Mouse (Mus musculus) liver, embryonic 16.5 days (tissue): ENCODE data around the gene Dnah5. TPM values are rescaled to one million over a fixed set of nuclear protein-coding genes. Genes with fewer than 3 reads are reported as not detected.

Source experiments
- ATAC-seq: fragments of 200-750 bp; cut with Nextera tagmentation; 2 replicates; pipeline ENCODE4 v1.8.0; 2017; ENCODE audit warnings: low read depth, mild to moderate bottlenecking, moderate number of reproducible peaks, moderate library complexity
- H3K27ac ChIP-seq: fragments of 300-500 bp; sonication (generic); 2 replicates; pipeline ENCODE4 v1.5.1; 2014; ENCODE audit warnings: mild to moderate bottlenecking, low read length
- H3K27me3 ChIP-seq: fragments of 300-500 bp; sonication (generic); 2 replicates; pipeline ENCODE4 v1.6.1; 2014; ENCODE audit warnings: low read depth, low read length, mixed read lengths; ENCODE audit not compliant: control insufficient read depth, insufficient read depth
- H3K36me3 ChIP-seq: fragments of 300-500 bp; sonication (generic); 2 replicates; pipeline ENCODE4 v1.6.1; 2014; ENCODE audit warnings: mild to moderate bottlenecking; ENCODE audit not compliant: control insufficient read depth, insufficient read depth
- H3K4me1 ChIP-seq: fragments of 300-500 bp; sonication (generic); 2 replicates; pipeline ENCODE4 v1.6.1; 2014; ENCODE audit warnings: low read depth, low read length, mixed read lengths; ENCODE audit not compliant: control insufficient read depth
- H3K4me2 ChIP-seq: fragments of 300-500 bp; sonication (generic); 2 replicates; pipeline ENCODE4 v1.6.1; 2014; ENCODE audit warnings: low read depth, low read length, mixed read lengths
- H3K4me3 ChIP-seq: fragments of 300-500 bp; sonication (generic); 2 replicates; pipeline ENCODE4 v1.5.1; 2014; ENCODE audit warnings: low read depth, mild to moderate bottlenecking, low read length
- H3K9ac ChIP-seq: fragments of 300-500 bp; sonication (generic); 2 replicates; pipeline ENCODE4 v1.6.1; 2014; ENCODE audit warnings: low read depth, low read length
- H3K9me3 ChIP-seq: fragments of 300-500 bp; sonication (generic); replicated peaks from 2 replicates; pipeline ENCODE4 v1.6.1; 2016; ENCODE audit warnings: low read length; ENCODE audit not compliant: control insufficient read depth
- WGBS: fragments of 180-500 bp; shearing (Covaris S2); extraction: QIAGEN DNeasy Blood & Tissue Kit; methylation state at CpG from one replicate; pipeline ENCODE4 v1.1.7; 2014; ENCODE audit not compliant: insufficient replicate concordance; 5-methylcytosine and 5-hydroxymethylcytosine counted together
- polyA plus RNA-seq: library from polyadenylated mRNA; unstranded; fragments of >200 nt; fragmentation: Nextera tagmentation; extraction: Ambion mirVana; gene quantifications from 2 replicates; pipeline ENCODE4 v1.2.1, GENCODE M21; 2015

The Dnah5 gene
- polyA plus RNA-seq, 1 experiment from 2014 or later = not detected

DNA sequence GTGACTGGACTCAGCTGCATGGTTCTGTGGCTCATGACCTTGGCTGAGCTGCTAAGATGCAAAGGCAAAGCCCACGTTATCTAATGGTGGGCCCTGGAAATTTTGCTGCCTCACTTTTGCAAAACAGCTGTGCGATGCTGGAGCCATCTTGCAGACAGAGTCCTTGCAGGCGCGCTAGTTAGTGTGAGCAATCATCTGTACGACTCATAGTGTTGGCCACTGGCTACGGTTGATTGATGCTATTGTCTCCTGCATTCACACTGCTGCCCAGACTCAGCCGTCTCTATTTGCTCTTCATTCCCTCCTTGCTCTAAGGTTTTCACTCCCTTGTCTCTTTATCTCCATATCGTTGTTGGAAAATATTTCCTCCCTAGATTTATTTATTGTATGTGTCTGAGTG, 12.8 kb downstream of the Dnah5 start:
- no peak overlapping the region for H3K9ac ChIP-seq
- no peaks in the 10 kb centered on the region for H3K36me3 ChIP-seq
- WGBS = 59% methylated on average over 8 of the region's 8 CpGs
- no peaks in the 10 kb centered on the region for H3K4me1 ChIP-seq
- H3K9me3 ChIP-seq = no peaks in the 10 kb centered on the region
- H3K27me3 ChIP-seq = no peaks in the 10 kb centered on the region
- no peak overlapping the region for H3K4me2 ChIP-seq
- H3K27ac ChIP-seq = no peak overlapping the region
- no peak for ATAC-seq
- H3K4me3 ChIP-seq = no peak overlapping the region

DNA sequence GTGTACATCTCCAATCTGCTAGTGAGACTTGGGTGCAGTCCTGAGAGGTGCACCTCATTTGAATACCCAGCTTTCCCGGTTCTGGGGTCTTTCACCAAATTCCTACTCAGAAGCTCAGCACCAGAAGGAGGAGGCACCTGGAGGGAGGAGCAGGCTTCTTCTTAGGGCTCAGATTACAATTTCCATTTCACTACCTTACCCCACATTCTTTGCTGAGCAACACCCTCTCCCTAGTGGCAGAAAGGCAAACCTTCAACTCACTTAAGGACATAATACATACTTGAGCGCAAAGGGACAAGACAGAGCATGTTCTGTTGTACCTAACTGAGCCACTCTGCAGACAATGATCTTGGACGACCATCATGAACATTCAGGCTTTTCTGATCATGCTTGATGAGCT, 23.8 kb downstream of the Dnah5 start:
- no peak for ATAC-seq
- no peak overlapping the region for H3K9ac ChIP-seq
- 33% methylated on average over 3 of the region's 3 CpGs for WGBS

DNA sequence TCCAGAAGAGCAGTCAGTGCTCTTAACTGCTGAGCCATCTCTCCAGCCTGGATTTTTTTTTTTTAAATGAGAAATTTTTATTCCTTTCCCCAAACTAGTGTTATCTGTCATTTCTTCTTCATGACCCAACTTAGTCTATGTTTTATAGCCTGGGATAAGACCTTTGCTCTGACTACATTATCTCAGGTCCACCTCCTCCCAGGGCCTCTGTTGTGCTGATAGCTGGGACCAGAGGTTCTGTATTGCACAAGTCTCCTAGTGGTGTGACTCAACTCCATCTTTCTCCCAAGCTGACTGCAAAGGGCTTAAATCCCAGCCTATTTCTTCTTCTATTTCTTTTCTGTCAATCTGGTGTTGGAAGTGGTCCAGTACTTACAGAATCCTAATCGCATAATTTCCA, 56.7 kb downstream of the Dnah5 start:
- Histone ChIP-seq H3K36me3 (no peaks in the 10 kb centered on the region), H3K4me1 (no peaks in the 10 kb centered on the region), H3K4me2 (no peak overlapping the region), H3K27me3 (no peaks in the 10 kb centered on the region), H3K9ac (no peak overlapping the region), H3K27ac (no peak overlapping the region), H3K9me3 (no peaks in the 10 kb centered on the region), H3K4me3 (no peak overlapping the region)
- 39% methylated on average over 1 of the region's 1 CpGs for WGBS
- ATAC-seq = no peak

More for the DNA sequence above, 23.8 kb downstream of the Dnah5 start:
- no peak overlapping the region for H3K4me3 ChIP-seq
- no peaks in the 10 kb centered on the region for H3K36me3 ChIP-seq
- H3K4me2 ChIP-seq = no peak overlapping the region
- no peaks in the 10 kb centered on the region for H3K27me3 ChIP-seq
- no peaks in the 10 kb centered on the region for H3K4me1 ChIP-seq
- H3K27ac ChIP-seq = no peak overlapping the region
- no peaks in the 10 kb centered on the region for H3K9me3 ChIP-seq

DNA sequence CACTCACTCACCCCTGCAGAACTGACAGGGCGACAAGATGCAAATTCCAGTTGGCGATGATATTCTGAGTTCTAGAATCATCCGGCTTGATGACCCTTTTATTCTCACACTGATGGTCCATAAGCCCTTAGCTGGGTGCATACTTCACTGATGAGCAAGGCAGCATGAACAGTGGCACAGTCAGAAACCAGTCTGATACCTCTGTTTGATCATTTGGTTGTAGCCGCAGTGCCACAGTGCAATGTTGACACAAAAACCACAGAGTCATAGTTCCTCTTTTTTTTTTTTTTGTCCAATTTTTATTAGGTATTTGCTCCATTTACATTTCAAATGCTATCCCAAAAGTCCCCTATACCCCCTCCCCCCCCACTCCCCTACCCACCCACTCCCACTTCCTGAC, 95.9 kb downstream of the Dnah5 start:
- H3K4me3 ChIP-seq = no peak overlapping the region

DNA sequence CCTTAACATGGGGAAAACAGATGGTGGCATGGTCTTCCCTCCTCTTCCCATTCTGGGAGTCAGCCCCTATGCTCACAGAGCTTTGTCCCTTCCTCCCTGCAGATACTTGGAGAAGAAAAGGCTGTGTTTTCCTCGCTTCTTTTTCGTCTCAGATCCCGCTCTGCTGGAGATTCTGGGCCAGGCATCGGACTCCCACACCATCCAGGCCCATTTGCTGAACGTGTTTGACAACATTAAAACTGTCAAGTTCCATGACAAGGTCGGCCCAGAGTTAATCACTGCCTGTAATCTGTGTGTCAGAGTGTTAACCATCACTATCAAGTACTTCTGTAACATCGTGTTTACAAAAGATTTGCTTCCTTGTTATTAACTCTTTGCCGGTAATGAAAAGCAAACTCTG, 103.6 kb downstream of the Dnah5 start:
- H3K9ac ChIP-seq = no peak overlapping the region
- H3K4me2 ChIP-seq = no peak overlapping the region
- no peaks in the 10 kb centered on the region for H3K4me1 ChIP-seq
- H3K4me3 ChIP-seq = no peak overlapping the region
- no peaks in the 10 kb centered on the region for H3K9me3 ChIP-seq
- no peaks in the 10 kb centered on the region for H3K27me3 ChIP-seq
- WGBS = 60% methylated on average over 8 of the region's 8 CpGs
- ATAC-seq = no peak
- H3K27ac ChIP-seq = no peak overlapping the region
- H3K36me3 ChIP-seq = no peaks in the 10 kb centered on the region

More for the DNA sequence above, 95.9 kb downstream of the Dnah5 start:
- H3K4me2 ChIP-seq = no peak overlapping the region
- H3K27ac ChIP-seq = no peak overlapping the region
- no peak for ATAC-seq
- no peak overlapping the region for H3K9ac ChIP-seq
- H3K4me1 ChIP-seq = no peaks in the 10 kb centered on the region
- no peaks in the 10 kb centered on the region for H3K27me3 ChIP-seq
- H3K36me3 ChIP-seq = no peaks in the 10 kb centered on the region
- 59% methylated on average over 4 of the region's 4 CpGs for WGBS
- H3K9me3 ChIP-seq = no peaks in the 10 kb centered on the region

DNA sequence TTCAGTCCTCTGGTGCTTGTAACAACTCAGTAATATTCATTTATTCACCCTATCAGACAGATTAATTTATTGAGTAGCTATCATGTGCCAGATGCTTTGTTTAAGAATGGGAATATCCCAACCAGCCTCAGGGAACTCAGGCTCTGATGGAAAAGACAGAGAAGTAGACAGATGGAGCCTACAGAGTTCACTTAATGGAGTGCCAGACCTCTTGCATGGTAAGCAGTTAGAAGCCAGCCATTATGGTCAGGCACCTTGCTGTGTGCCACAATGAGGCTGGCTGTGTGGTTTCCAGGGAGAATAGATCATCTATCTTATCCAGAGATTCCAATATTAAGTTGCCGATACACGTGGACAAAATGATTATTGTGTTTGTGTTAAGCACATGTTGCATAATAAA, 104.3 kb downstream of the Dnah5 start:
- no peak for ATAC-seq
- H3K36me3 ChIP-seq = no peaks in the 10 kb centered on the region
- WGBS = 55% methylated on average over 2 of the region's 2 CpGs

DNA sequence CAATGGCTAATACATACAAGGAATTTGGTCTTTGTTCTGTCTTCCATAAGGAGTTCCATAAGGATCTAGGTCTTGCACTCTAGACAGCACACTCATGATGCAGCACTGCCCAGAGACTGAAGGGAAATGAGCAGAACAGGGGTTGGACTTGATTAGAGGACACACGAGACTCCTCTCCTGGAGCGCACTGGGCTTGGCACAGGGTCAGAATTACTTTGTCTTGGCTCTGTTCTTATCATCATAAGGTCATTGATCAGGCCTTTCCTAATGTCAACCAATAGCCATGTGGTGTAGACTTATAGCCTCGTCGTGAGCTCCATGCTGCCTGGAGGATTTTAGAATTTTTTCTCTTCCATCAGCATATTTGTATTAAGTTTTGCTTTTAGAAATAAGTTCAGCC, 107.0 kb downstream of the Dnah5 start:
- Histone ChIP-seq H3K4me2 (no peak overlapping the region), H3K4me1 (no peaks in the 10 kb centered on the region), H3K9me3 (no peaks in the 10 kb centered on the region), H3K9ac (no peak overlapping the region), H3K27ac (no peak overlapping the region), H3K4me3 (no peak overlapping the region), H3K27me3 (no peaks in the 10 kb centered on the region), H3K36me3 (no peaks in the 10 kb centered on the region)
- WGBS = 55% methylated on average over 4 of the region's 4 CpGs
- ATAC-seq = no peak

More for the DNA sequence above, 104.3 kb downstream of the Dnah5 start:
- Histone ChIP-seq H3K4me3 (no peak overlapping the region), H3K9me3 (no peaks in the 10 kb centered on the region), H3K27me3 (no peaks in the 10 kb centered on the region), H3K4me2 (no peak overlapping the region), H3K4me1 (no peaks in the 10 kb centered on the region), H3K9ac (no peak overlapping the region), H3K27ac (no peak overlapping the region)

DNA sequence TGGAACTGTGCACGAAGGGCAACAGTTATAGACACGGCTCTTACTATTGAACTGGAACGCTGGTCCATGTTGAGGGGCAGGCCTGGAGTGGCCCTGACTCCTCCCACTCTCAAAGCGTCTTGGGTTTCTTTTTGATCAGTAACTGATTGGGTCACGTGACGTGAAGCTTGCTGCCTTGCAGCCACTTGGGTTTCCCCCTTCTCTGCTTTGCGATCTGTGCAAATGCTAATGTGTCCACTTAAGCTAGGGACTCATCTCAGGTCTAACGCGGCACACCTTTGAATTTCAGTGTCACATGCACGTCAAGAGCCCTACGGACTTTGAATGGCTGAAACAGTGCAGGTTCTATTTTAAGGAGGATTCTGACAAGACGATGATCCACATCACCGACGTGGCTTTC, 109.9 kb downstream of the Dnah5 start:
- Histone ChIP-seq H3K27ac (no peak overlapping the region), H3K27me3 (no peaks in the 10 kb centered on the region), H3K9ac (no peak overlapping the region), H3K4me1 (no peaks in the 10 kb centered on the region), H3K4me2 (no peak overlapping the region), H3K9me3 (no peaks in the 10 kb centered on the region), H3K36me3 (no peaks in the 10 kb centered on the region), H3K4me3 (no peak overlapping the region)
- WGBS = 65% methylated on average over 14 of the region's 14 CpGs
- no peak for ATAC-seq

DNA sequence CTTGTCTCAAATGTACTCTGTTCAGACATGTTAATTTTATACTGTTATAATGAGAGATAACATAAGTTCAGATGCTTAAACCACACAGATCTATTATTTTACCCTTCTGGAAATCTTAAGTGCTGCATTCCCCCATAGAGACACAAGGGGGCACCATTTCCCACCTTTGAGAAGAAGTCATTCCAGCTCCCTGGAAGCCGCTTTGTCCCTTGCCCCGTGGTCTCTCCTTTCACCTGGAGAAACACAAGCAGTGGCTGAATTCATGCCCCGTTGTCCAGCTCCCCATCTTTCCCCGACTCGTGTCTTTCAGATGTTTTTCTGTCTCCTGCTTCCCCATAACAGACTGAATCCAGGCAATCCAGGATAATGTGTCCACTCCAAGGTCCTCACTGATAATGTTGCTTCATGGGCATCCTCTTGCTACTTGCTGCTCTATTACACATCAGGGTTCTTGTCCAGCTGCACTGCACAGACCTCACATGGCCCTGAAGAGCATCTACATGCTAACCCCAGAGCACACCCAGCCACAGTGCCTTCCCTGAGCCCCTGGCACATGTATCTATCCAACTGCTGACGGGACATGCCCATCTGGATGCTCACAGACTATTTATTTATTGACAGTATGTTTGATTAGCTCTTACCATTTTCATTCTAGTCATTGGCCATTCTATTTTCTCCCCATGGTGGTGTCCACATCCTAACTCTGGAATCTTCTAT, 112.4 kb downstream of the Dnah5 start:
- Histone ChIP-seq H3K27me3 (no peaks in the 10 kb centered on the region), H3K36me3 (no peaks in the 10 kb centered on the region), H3K4me2 (no peak overlapping the region), H3K4me3 (no peak overlapping the region), H3K9me3 (no peaks in the 10 kb centered on the region), H3K4me1 (no peaks in the 10 kb centered on the region), H3K27ac (no peak overlapping the region), H3K9ac (no peak overlapping the region)
- ATAC-seq = no peak
- WGBS = 21% methylated on average over 6 of the region's 6 CpGs
